Mouse (Mus musculus) left cerebral cortex, adult 18-20 months (tissue): ENCODE data around the gene Gcn1l1. TPM values are rescaled to one million over a fixed set of nuclear protein-coding genes. Genes with fewer than 3 reads are reported as not detected.

Experiments used
- DNase-seq, 2 experiments: peaks; one replicate each; pipeline ENCODE4 v3.0.0; 2021 to 2022; ENCODE audit warnings: low spot score in 2 of 2, mixed read lengths in 1 of 2
- total RNA-seq, 2 experiments: library from RNA; stranded (reverse); gene quantifications; 2 replicates each; pipeline ENCODE4 v1.2.3; 2021

Gene Gcn1l1
- total RNA-seq, 2 experiments from 2014 or later: 62.0 to 66.4 TPM

- DNase-seq: no peak
Observed at GRCm38 (mm10) chr5:115534290-115534731, 30.7 kb upstream of the Gcn1l1 start.

GRCm38 (mm10) chr5:115534856-115535255, 30.2 kb upstream of the Gcn1l1 start:
- no peak for DNase-seq

GRCm38 (mm10) chr5:115535635-115536034, 29.4 kb upstream of the Gcn1l1 start:
- DNase-seq: no peak

- no peak for DNase-seq
Observed at GRCm38 (mm10) chr5:115538017-115538692, 26.9 kb upstream of the Gcn1l1 start.

DNA sequence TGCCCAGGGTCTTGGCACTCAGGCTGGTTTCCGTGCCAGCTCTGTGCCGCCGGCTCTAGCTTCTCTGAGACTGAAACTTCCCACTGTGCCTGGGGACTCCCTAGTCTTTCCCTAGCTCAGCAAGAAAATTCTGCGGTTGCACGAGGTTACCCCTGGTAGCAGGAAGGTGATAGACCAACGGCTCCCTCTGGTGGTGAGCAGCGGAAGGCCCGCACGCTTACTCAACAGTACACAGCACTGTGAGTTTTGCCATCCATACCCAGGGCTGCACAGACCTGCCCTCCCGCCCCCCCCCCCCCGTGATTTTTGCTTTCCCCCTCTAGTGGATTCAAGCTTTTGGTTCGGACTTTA, 26.4 kb upstream of the Gcn1l1 start:
- peak; percentile 87 to 96 for DNase-seq

- no peak for DNase-seq
Observed at GRCm38 (mm10) chr5:115542635-115543384, 22.2 kb upstream of the Gcn1l1 start.

GRCm38 (mm10) chr5:115543509-115544253, 21.4 kb upstream of the Gcn1l1 start:
- DNase-seq: peak; percentile 51 to 59

- no peak for DNase-seq
Observed at GRCm38 (mm10) chr5:115544655-115545185, 20.3 kb upstream of the Gcn1l1 start.

- no peak for DNase-seq
Observed at GRCm38 (mm10) chr5:115545636-115546035, 19.4 kb upstream of the Gcn1l1 start.

DNA sequence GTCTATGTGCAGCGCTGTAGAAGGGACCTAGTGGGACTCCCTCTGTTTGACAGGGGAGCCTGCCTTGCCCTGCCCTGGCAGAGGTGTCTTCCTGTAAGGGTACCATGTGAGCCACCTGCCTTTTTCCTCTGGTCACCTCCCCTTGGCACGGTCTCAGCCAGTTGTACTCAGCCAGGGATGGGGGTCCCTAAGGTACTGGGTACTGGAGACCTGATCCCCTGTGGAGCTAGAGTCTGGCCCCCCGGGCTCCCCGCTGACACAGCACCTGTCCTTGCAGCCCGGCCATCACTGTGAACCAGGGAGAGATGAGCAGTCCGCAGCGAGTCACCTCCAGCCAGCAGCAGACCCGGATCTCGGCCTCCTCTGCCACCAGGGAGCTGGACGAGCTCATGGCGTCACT, 18.5 kb upstream of the Gcn1l1 start:
- no peak for DNase-seq

DNA sequence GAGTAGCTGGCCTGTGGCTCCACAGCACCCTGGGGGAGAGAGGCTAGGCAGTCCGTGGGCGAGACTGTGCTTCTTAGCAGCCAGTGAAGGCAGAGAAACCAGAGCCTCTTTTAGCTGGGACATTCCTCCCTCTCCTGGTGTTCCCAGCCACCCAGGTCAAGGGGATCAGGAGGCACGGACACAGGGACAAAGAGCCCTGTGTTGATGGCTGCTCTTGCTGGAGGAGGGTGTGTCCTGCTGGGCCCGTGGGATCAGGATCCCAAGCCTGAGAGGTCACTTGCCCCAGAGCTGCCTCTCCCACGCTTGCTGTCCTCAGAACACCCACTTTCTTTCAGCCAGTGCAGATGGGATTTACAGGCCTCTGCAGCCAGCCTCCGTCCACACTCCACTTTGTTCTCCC, 18.0 kb upstream of the Gcn1l1 start:
- no peak for DNase-seq

GRCm38 (mm10) chr5:115547421-115547820, 17.6 kb upstream of the Gcn1l1 start:
- DNase-seq: no peak

DNA sequence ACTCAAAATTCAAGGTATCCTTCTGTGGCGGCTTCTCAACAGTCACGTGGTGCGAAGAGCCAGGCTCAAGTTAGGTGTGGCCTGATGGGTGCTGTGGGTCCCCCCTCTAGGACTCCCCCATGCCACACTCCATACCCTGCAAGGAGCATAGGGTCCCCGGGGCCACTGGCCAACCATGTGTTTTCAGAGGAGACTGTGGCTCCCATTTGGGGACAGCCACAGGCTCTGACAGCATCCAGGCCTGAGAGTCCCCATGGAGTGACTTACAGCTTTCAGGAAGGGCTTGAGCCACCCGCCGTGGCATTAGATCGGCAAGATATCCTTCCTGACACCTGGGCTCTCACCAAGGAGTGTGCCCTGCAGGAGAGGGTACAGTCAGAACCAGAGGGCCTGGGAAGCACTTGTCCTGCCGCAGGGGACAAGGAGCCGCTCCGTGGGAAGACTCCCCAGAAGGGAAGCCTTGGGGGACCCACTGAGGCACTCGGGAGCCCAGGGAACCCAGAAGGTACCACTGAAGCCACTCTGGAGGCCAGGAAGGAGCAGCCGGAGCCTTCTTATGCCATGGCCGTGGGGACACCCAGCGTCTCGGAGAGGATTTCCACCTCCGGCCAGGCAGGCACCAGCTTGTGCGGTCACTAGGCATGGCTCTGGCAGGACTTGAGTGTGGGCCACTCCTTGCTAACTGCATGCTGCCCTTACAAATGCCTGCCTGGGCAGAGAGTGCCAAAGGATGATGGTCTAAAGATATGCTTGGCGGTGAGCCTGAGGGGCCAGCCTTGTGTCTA, 16.4 kb upstream of the Gcn1l1 start:
- DNase-seq: no peak

DNA sequence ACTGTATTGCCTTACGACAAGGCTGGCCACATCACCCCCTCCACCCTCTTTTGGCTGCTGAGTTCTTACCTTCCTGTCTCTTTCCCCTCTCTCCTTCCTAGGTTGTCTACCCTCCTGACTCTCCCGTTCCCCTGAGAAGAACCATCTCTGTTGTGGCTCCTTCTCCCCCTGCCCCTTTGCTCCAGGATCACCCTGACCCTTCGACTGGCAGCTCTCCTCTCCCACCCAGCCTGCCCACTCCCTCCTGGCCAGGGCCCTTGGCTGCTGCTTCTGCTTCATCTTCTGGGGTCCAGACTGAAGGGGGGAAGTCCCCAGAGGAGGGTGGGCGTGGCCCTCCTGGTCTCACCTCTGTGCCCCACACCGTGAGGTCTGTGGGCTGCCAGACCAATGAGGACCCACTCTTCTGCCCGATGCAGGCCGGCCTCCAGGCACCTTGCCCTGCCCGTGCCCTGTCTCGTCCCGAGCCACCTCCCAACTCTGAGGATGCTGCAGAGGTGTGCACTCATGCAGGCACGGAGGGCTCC, 14.5 kb upstream of the Gcn1l1 start:
- DNase-seq: no peak

DNA sequence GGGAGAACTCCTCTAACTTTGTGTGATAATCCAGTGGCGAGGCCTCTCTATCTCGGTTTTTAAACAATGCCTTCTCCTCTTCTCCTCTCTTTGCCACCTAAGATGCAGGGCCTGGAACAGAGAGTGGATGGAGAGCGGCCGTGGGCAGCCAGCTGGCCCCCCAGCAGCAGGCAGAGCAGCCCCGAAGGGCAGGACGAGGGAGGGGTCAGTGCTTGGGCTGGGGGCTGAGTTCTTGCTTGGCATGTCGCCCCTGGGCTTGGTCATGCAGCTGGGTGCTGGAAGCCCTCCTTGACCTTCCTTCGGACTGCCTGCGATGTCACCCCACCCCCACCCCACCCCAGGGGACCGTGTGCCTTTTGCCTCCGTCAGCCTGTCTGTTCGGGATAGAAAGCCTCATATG, 13.7 kb upstream of the Gcn1l1 start:
- DNase-seq: no peak

DNA sequence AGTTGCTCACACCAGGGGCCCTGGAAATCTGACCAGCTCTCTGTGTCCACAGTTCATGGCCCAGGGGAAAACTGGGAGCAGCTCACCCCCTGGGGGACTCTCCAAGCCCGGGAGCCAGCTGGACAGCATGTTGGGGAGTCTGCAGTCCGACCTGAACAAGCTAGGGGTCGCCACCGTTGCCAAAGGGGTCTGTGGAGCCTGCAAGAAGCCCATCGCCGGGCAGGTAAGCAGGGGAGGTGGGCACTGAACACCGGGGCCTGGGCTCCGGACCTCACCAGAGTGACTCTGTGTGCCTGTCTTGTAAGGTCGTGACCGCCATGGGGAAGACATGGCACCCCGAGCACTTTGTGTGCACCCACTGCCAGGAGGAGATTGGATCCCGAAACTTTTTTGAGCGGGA, 13.3 kb upstream of the Gcn1l1 start:
- no peak for DNase-seq

DNA sequence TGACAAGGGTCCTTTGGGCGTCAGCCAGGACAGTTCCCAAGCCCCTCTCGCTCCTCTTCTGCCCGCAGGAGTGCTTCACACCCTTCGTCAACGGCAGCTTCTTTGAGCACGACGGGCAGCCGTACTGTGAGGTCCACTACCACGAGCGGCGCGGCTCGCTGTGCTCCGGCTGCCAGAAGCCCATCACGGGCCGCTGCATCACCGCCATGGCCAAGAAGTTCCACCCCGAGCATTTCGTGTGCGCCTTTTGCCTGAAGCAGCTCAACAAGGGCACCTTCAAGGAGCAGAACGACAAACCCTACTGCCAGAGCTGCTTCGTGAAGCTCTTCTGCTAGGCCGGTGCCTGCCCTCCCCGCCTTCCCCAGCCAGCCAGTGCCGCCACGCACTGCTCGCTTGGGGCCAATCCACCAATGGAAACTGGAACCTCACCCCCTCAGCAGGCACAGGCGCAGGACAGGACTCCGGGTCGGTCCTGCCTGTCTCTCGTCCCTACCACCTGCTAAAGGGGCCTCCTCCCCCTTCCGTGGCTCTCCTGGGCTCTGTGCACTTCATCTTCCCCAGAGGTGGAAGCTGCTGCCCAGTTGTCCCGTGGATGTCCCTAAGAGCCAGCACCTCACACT, 11.1 kb upstream of the Gcn1l1 start:
- no peak for DNase-seq

- no peak for DNase-seq
Observed at GRCm38 (mm10) chr5:115554536-115555291, 10.3 kb upstream of the Gcn1l1 start.

DNA sequence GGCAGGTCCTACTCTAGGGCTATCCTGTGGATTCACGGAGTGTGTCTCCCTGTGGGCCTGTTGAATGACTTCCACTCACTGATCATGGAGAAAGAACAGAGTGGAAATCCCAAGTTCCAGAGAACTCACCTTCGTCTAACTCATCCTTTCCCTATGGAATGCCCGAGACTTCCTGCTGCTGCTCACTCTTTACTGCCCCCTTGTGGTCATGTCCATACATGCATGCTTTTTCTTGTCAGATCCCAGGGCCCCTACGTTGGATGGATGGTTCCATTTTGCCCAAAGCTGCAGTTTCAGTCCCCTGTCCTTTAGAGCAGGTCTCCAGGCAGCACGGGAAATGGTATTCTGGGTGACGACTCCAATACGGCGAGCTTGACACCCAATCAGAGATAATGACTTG, 8.8 kb upstream of the Gcn1l1 start:
- DNase-seq: peak; percentile 73 to 85
